30 mouse cellular contexts compared by ENCODE assay signal in genomic region chr8:118444651-118445207, GRCm38 (mm10).
DNase-seq lines count a peak whose midpoint lies in the region; ATAC-seq and TF ChIP-seq lines count a peak whose summit lies in the region.
"Had no signal": no experiment of that assay in that cellular context is flagged by ENCODE, and none has a peak within 500 bp of the region (broad histone marks: within the 10 kb centered on the region; RNA-seq: fewer than 3 reads in every experiment).

No protein-coding gene starts in this region.

- no peak overlapping the region for H3K9ac ChIP-seq in lung, postnatal 0 days (replicated peaks; ENCODE audit: low read depth)
- no peak overlapping the region for H3K9ac ChIP-seq in liver, postnatal 0 days (replicated peaks)
- H3K9ac ChIP-seq: embryonic facial prominence, embryonic 13.5 days; forebrain, embryonic 15.5 days; hindbrain, embryonic 12.5 days; intestine, embryonic 15.5 days; limb, embryonic 15.5 days; liver, embryonic 14.5 days; lung, embryonic 14.5 days; midbrain, embryonic 13.5 days; stomach, embryonic 15.5 days had no signal

- no peak for TF ChIP-seq CTCF in gastrocnemius, adult 2 months (IDR thresholded peaks at IDR 0.05)
- no peak for TF ChIP-seq CTCF in lung, postnatal 0 days (IDR thresholded peaks at IDR 0.05)
- no peak for TF ChIP-seq CTCF in liver, postnatal 0 days (IDR thresholded peaks at IDR 0.05; ENCODE audit: low read depth)

- 76% methylated on average over 8 of the region's 8 CpGs for WGBS in lung, postnatal 0 days
- WGBS in liver, postnatal 0 days (ENCODE audit: insufficient replicate concordance), result 49% methylated on average over 8 of the region's 8 CpGs

- no peaks in the 10 kb centered on the region for H3K36me3 ChIP-seq in lung, postnatal 0 days (ENCODE audit: insufficient read depth, low read length)
- H3K36me3 ChIP-seq in liver, postnatal 0 days (replicated peaks; ENCODE audit: insufficient read depth, low read length), result no peaks in the 10 kb centered on the region
- H3K36me3 ChIP-seq: embryonic facial prominence, embryonic 13.5 days; forebrain, embryonic 10.5 days; forebrain, embryonic 15.5 days; hindbrain, embryonic 12.5 days; intestine, embryonic 15.5 days; limb, embryonic 10.5 days; limb, embryonic 15.5 days; midbrain, embryonic 13.5 days; stomach, embryonic 15.5 days had no signal

- H3K27ac ChIP-seq in gastrocnemius, adult 2 months, result peak overlapping the region; percentile 72
- no peak overlapping the region for H3K27ac ChIP-seq in lung, postnatal 0 days (ENCODE audit: low read length)
- no peak overlapping the region for H3K27ac ChIP-seq in liver, postnatal 0 days (ENCODE audit: low read depth)
- H3K27ac ChIP-seq: embryonic facial prominence, embryonic 13.5 days; forebrain, embryonic 10.5 days; forebrain, embryonic 15.5 days; hindbrain, embryonic 12.5 days; hindbrain, postnatal 0 days; intestine, embryonic 15.5 days; layer of hippocampus, adult 2 months; limb, embryonic 10.5 days; limb, embryonic 15.5 days; liver, embryonic 14.5 days; midbrain, embryonic 13.5 days; stomach, embryonic 15.5 days had no signal

- peak; percentile 89 for TF ChIP-seq EP300 in lung, postnatal 0 days (IDR thresholded peaks at IDR 0.05)
- no peak for TF ChIP-seq EP300 in liver, postnatal 0 days (IDR thresholded peaks at IDR 0.05; ENCODE audit: low read depth)

- H3K4me3 ChIP-seq in gastrocnemius, adult 2 months, result no peak overlapping the region
- H3K4me3 ChIP-seq in lung, postnatal 0 days (ENCODE audit: low read depth, low read length), result no peak overlapping the region
- no peak overlapping the region for H3K4me3 ChIP-seq in liver, postnatal 0 days (ENCODE audit: low read depth, low read length)
- H3K4me3 ChIP-seq: embryonic facial prominence, embryonic 13.5 days; forebrain, embryonic 10.5 days; forebrain, embryonic 15.5 days; hindbrain, embryonic 12.5 days; intestine, embryonic 15.5 days; layer of hippocampus, adult 2 months; limb, embryonic 10.5 days; limb, embryonic 15.5 days; midbrain, embryonic 13.5 days; stomach, embryonic 15.5 days had no signal

- H3K4me2 ChIP-seq in lung, postnatal 0 days (replicated peaks; ENCODE audit: low read depth, low read length), result no peak overlapping the region
- H3K4me2 ChIP-seq in liver, postnatal 0 days (ENCODE audit: low read depth, low read length), result no peak overlapping the region
- H3K4me2 ChIP-seq: embryonic facial prominence, embryonic 13.5 days; forebrain, embryonic 15.5 days; hindbrain, embryonic 12.5 days; intestine, embryonic 15.5 days; limb, embryonic 15.5 days; lung, embryonic 14.5 days; midbrain, embryonic 13.5 days; stomach, embryonic 15.5 days had no signal

- DNase-seq in gastrocnemius, adult 2 months, result peak; percentile 29
- no peak for DNase-seq in gastrocnemius, adult 18-20 months (ENCODE audit: low spot score)
- DNase-seq in lung, postnatal 0 days (ENCODE audit: low spot score), result peak; percentile 20
- DNase-seq in lung, postnatal 4 days, result no peak
- DNase-seq in heart, postnatal 36 days, result peak; percentile 33 to 38
- no peak for DNase-seq in liver, postnatal 0 days
- DNase-seq in frontal cortex, postnatal 10 days (ENCODE audit: low spot score in 2 of 2), result no peak
- DNase-seq: adrenal gland, postnatal 14 days; cerebellum, adult 11-12 months; cerebellum, adult 9-11 months; gastrocnemius, postnatal 10 days; kidney, adult 2 months; kidney, postnatal 36 days; lung, embryonic 14.5 days; retina, postnatal 1 day; right cerebral cortex, postnatal 14 days; thymus, postnatal 14 days had no signal

- intact Hi-C loops in gastrocnemius, adult 2 months (cut with DNase I), result loop anchor here (5.0 kb wide), 1 partner anchor 512 kb away; no protein-coding TSS in a partner anchor
- intact Hi-C loops in heart, postnatal 36 days (cut with DNase I), result loop anchor here (5.0 kb wide), 2 partner anchors 73 to 408 kb away; no protein-coding TSS in a partner anchor

- H3K4me1 ChIP-seq in lung, postnatal 0 days (ENCODE audit: insufficient read depth, low read depth, low read length), result no peaks in the 10 kb centered on the region
- H3K4me1 ChIP-seq in liver, postnatal 0 days (ENCODE audit: insufficient read depth), result no peaks in the 10 kb centered on the region
- H3K4me1 ChIP-seq: embryonic facial prominence, embryonic 13.5 days; hindbrain, embryonic 12.5 days; intestine, embryonic 15.5 days; limb, embryonic 10.5 days; limb, embryonic 15.5 days; stomach, embryonic 15.5 days had no signal

- peak; percentile 41 for ATAC-seq in lung, postnatal 0 days
- no peak for ATAC-seq in liver, postnatal 0 days
- ATAC-seq: CD4-positive, CD25-positive, alpha-beta regulatory T cell, adult 4 months; forebrain, embryonic 15.5 days; hindbrain, postnatal 0 days; intestine, embryonic 15.5 days; midbrain, embryonic 13.5 days had no signal

- H3K27me3 ChIP-seq in lung, postnatal 0 days (replicated peaks; ENCODE audit: insufficient read depth, low read length), result no peaks in the 10 kb centered on the region
- H3K27me3 ChIP-seq in liver, postnatal 0 days (ENCODE audit: insufficient read depth, low read length), result no peaks in the 10 kb centered on the region
- H3K27me3 ChIP-seq: embryonic facial prominence, embryonic 13.5 days; forebrain, embryonic 15.5 days; hindbrain, embryonic 12.5 days; intestine, embryonic 15.5 days; limb, embryonic 15.5 days; midbrain, embryonic 13.5 days; stomach, embryonic 15.5 days had no signal

- no peaks in the 10 kb centered on the region for H3K9me3 ChIP-seq in lung, postnatal 0 days (ENCODE audit: low read length)
- no peaks in the 10 kb centered on the region for H3K9me3 ChIP-seq in liver, postnatal 0 days (ENCODE audit: low read length)
- H3K9me3 ChIP-seq: embryonic facial prominence, embryonic 13.5 days; forebrain, embryonic 10.5 days; forebrain, embryonic 15.5 days; hindbrain, embryonic 12.5 days; intestine, embryonic 15.5 days; limb, embryonic 10.5 days; limb, embryonic 15.5 days; midbrain, embryonic 13.5 days; stomach, embryonic 15.5 days had no signal

Comparison
In these comparisons a context has a peak if more than half of its experiments do, and no peak if none do; other contexts are left out.
1. DNase-seq: peak in gastrocnemius, adult 2 months (single experiment), lung, postnatal 0 days (single experiment) and heart, postnatal 36 days (2 of 2); none in gastrocnemius, adult 18-20 months (single experiment), lung, postnatal 4 days (0 of 2), liver, postnatal 0 days (single experiment) and frontal cortex, postnatal 10 days (0 of 2).